Mouse (Mus musculus): ENCODE data around the gene Lyrm7. TPM values are rescaled to one million over a fixed set of nuclear protein-coding genes. Genes with fewer than 3 reads are reported as not detected.

The Lyrm7 gene
- 9.7 and 11.2 TPM in 2 replicates for polyA plus RNA-seq (2014; fragmentation: Nextera tagmentation; extraction: Ambion mirVana)

DNA sequence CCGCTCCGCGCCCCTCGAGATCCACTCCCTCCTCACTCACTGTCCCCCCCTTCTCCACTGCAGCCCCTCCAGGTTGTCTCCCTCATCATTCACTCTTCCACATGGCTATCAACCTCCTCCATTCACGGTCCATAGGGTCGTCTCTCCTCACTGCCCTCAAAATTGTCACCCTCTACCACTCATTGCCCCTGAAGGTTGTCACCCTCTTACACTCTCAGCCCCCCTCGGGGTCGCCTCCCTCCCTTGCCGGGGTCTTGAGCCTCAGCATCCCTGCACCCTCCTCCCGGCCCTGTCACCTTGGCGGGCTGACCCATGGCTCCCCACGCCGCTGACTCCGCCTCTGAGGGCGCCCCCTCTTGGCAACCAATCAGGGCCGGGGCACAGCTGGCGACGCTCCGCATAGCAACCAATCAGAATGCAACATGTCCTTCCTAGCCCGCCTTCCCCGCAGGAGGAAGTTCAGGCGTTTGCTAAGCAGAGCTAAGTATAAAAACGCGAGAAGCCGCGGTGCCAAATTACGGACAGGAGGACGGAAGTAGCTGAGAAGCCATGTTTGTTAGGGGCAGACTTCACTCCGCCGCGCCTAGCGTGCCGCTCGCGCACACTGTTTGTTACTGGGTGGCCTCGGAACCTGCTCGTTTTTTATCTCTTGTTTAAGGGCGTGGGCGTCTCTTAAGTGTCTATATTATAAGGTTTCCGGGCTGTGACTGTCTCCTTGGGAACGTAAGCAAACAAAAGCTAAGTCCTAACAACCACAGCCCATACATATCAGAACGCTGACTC, at the start of gene Lyrm7:
Lyrm7 (minus strand) TSS at position 661 of the 783 bp plus-strand sequence.
- Histone ChIP-seq H3K4me3 (ENCODE audit: low read depth, low read length) (peak within 1 kb of the TSS; percentile 53), H3K9ac (ENCODE audit: low read depth, low read length) (peak within 1 kb of the TSS; percentile 61), H3K4me2 (replicated peaks; ENCODE audit: low read depth, low read length) (peak within 1 kb of the TSS; percentile 72), H3K36me3 (ENCODE audit: control insufficient read depth, insufficient read depth, low read length) (no peaks in the 10 kb centered on the region), H3K4me1 (replicated peaks; ENCODE audit: control insufficient read depth, insufficient read depth, low read length) (no peaks in the 10 kb centered on the region), H3K27ac (ENCODE audit: low read depth, low read length) (peak within 1 kb of the TSS; percentile 82), H3K27me3 (ENCODE audit: control insufficient read depth, insufficient read depth, low read length) (no peaks in the 10 kb centered on the region), H3K9me3 (ENCODE audit: control insufficient read depth, low read length) (no peaks in the 10 kb centered on the region)
- DNase-seq (ENCODE audit: low spot score) = peak; percentile 96
- ATAC-seq (ENCODE audit: low FRiP score) = peak; percentile 96
- WGBS = under 1% methylated on average over 42 of the region's 42 CpGs

DNA sequence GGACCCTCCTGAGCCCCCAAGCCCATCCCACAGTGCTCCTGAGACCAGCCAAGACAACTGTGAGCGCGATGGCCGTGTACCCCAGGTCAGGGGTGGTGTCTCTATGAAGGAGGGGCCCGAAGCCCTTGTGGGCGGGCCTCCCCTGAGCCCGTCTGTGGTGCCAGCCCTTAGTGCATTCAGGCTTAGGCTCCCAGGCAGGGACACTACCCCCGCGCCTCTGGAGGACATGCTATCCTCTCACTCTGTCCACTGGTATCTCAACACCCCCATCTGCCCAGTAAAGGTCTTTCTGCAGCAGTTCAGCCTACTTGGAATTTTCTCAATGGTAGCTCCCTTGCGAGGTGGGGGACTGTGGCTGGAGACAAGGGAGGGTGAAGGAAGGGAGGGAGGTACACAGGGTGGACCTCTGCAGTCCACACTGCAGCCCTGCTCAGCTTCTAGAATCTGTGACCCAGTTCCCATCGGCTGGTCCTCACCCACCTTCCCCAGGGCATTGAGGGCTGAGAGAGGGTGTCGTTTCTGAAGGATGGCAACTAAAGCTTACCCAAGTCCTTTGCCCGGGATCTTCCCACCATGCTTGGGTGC, 49.5 kb upstream of the Lyrm7 start:
- Histone ChIP-seq H3K9ac (ENCODE audit: low read depth, low read length) (no peak overlapping the region), H3K4me3 (ENCODE audit: low read depth, low read length) (no peak overlapping the region), H3K36me3 (ENCODE audit: control insufficient read depth, insufficient read depth, low read length) (no peaks in the 10 kb centered on the region), H3K4me2 (replicated peaks; ENCODE audit: low read depth, low read length) (no peak overlapping the region), H3K4me1 (replicated peaks; ENCODE audit: control insufficient read depth, insufficient read depth, low read length) (no peaks in the 10 kb centered on the region), H3K9me3 (ENCODE audit: control insufficient read depth, low read length) (no peaks in the 10 kb centered on the region), H3K27ac (ENCODE audit: low read depth, low read length) (no peak overlapping the region), H3K27me3 (ENCODE audit: control insufficient read depth, insufficient read depth, low read length) (no peaks in the 10 kb centered on the region)
- no peak for DNase-seq (ENCODE audit: low spot score)
- 88% methylated on average over 12 of the region's 12 CpGs for WGBS
- ATAC-seq (ENCODE audit: low FRiP score) = no peak

DNA sequence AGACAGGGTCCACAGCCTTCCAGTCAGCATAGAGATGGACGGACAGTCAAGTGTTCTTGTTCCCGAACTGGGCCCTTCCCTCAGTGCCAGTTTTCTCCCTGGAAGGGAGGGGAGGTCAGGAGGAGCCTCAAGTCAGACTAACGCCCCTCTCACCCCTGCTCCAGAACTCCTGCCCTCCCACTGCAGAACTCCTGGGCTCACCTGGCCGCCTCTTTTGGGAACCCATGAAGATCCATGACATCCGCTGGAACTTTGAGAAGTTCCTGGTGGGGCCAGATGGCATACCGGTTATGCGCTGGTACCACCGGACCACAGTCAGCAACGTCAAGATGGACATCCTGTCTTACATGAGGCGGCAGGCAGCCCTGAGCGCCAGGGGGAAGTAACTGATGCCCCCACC, 48.6 kb upstream of the Lyrm7 start:
- no peaks in the 10 kb centered on the region for H3K36me3 ChIP-seq (ENCODE audit: control insufficient read depth, insufficient read depth, low read length)

DNA sequence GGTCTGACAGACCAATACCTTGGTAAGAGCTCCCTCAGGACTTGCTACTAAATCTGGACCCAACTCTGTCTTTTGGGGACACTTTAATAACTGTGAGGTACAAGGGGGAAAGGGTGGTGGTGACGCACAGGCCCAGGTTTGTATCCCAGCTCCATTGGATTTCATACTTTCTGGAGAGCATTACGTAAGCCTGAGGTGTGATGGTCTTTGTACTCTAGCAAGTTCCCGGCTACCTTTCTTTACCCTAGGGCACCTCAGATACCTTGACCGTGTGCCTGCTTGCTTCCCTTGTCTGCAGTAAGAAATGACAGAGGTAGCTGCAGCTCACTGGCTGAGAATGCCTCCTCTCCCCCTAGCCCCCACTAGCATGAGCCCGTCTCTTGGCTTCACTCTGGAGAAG, 46.5 kb upstream of the Lyrm7 start:
- Histone ChIP-seq H3K9ac (ENCODE audit: low read depth, low read length) (no peak overlapping the region), H3K4me1 (replicated peaks; ENCODE audit: control insufficient read depth, insufficient read depth, low read length) (0 out of 2 replicates have a peak, but pooled peaks cover 2% of the 10 kb centered on the region), H3K27me3 (ENCODE audit: control insufficient read depth, insufficient read depth, low read length) (no peaks in the 10 kb centered on the region), H3K36me3 (ENCODE audit: control insufficient read depth, insufficient read depth, low read length) (no peaks in the 10 kb centered on the region), H3K27ac (ENCODE audit: low read depth, low read length) (no peak overlapping the region), H3K4me3 (ENCODE audit: low read depth, low read length) (no peak overlapping the region), H3K9me3 (ENCODE audit: control insufficient read depth, low read length) (no peaks in the 10 kb centered on the region), H3K4me2 (replicated peaks; ENCODE audit: low read depth, low read length) (no peak overlapping the region)
- DNase-seq (ENCODE audit: low spot score) = no peak
- WGBS = 87% methylated on average over 5 of the region's 5 CpGs
- no peak for ATAC-seq (ENCODE audit: low FRiP score)

More for the DNA sequence above, 48.6 kb upstream of the Lyrm7 start:
- no peak for ATAC-seq (ENCODE audit: low FRiP score)
- Histone ChIP-seq H3K9me3 (ENCODE audit: control insufficient read depth, low read length) (no peaks in the 10 kb centered on the region), H3K4me1 (replicated peaks; ENCODE audit: control insufficient read depth, insufficient read depth, low read length) (0 out of 2 replicates have a peak, but pooled peaks cover 2% of the 10 kb centered on the region), H3K27ac (ENCODE audit: low read depth, low read length) (no peak overlapping the region), H3K27me3 (ENCODE audit: control insufficient read depth, insufficient read depth, low read length) (no peaks in the 10 kb centered on the region), H3K4me2 (replicated peaks; ENCODE audit: low read depth, low read length) (no peak overlapping the region), H3K4me3 (ENCODE audit: low read depth, low read length) (no peak overlapping the region), H3K9ac (ENCODE audit: low read depth, low read length) (no peak overlapping the region)
- 88% methylated on average over 11 of the region's 11 CpGs for WGBS
- DNase-seq (ENCODE audit: low spot score) = no peak

DNA sequence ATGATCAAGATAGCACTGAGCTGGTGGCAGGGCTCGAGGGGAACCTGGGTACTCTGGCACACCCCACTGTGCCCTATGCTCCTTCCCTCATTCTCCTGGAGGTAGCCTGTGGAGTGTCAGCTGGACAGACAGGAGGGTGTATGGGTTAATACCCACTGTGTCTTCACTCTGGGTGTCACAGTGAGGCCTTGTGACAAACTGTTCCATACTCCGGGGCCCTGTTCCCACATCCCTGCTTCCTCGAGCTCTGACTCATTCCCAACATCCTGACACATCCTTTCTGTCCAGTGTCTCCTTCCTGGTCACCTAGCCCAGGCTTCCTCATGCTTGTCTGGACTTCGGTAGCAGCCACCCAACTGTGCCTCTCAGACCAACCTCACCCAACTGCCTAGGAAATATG, 45.8 kb upstream of the Lyrm7 start:
- ATAC-seq (ENCODE audit: low FRiP score) (no peak), DNase-seq (ENCODE audit: low spot score) (no peak)
- Histone ChIP-seq H3K9me3 (ENCODE audit: control insufficient read depth, low read length) (no peaks in the 10 kb centered on the region), H3K9ac (ENCODE audit: low read depth, low read length) (no peak overlapping the region), H3K4me2 (replicated peaks; ENCODE audit: low read depth, low read length) (no peak overlapping the region), H3K4me1 (replicated peaks; ENCODE audit: control insufficient read depth, insufficient read depth, low read length) (0 out of 2 replicates have a peak, but pooled peaks cover 2% of the 10 kb centered on the region), H3K27ac (ENCODE audit: low read depth, low read length) (no peak overlapping the region), H3K27me3 (ENCODE audit: control insufficient read depth, insufficient read depth, low read length) (no peaks in the 10 kb centered on the region), H3K4me3 (ENCODE audit: low read depth, low read length) (no peak overlapping the region), H3K36me3 (ENCODE audit: control insufficient read depth, insufficient read depth, low read length) (no peaks in the 10 kb centered on the region)
- 87% methylated on average over 4 of the region's 4 CpGs for WGBS

DNA sequence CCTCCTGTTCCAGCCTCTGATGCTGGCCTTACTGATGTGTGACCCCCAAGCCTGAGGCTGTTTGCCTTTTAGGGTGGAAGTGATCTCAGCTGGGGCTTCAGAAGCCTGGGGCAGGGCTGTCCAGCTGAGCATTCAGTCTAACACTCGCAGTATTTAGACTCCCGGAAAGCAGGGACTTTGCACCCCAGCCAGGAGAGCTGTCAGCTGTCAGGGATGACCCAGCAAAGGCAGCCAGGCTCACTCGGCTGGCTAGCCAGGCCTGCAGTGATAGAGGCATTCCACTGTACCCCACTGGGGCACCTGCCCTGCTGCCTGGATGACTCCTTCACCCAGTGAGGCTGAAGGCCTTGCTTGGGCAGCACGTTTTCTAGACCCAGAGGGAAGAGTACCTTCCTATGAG, 45.2 kb upstream of the Lyrm7 start:
- 75% methylated on average over 4 of the region's 4 CpGs for WGBS
- Histone ChIP-seq H3K27me3 (ENCODE audit: control insufficient read depth, insufficient read depth, low read length) (no peaks in the 10 kb centered on the region), H3K4me2 (replicated peaks; ENCODE audit: low read depth, low read length) (no peak overlapping the region), H3K9ac (ENCODE audit: low read depth, low read length) (no peak overlapping the region), H3K9me3 (ENCODE audit: control insufficient read depth, low read length) (no peaks in the 10 kb centered on the region), H3K4me3 (ENCODE audit: low read depth, low read length) (no peak overlapping the region), H3K27ac (ENCODE audit: low read depth, low read length) (peak overlapping the region; percentile 20; the same call in 1 of the 2 replicates), H3K4me1 (replicated peaks; ENCODE audit: control insufficient read depth, insufficient read depth, low read length) (0 out of 2 replicates have a peak, but pooled peaks cover 2% of the 10 kb centered on the region), H3K36me3 (ENCODE audit: control insufficient read depth, insufficient read depth, low read length) (no peaks in the 10 kb centered on the region)
- no peak for DNase-seq (ENCODE audit: low spot score)
- no peak for ATAC-seq (ENCODE audit: low FRiP score)

DNA sequence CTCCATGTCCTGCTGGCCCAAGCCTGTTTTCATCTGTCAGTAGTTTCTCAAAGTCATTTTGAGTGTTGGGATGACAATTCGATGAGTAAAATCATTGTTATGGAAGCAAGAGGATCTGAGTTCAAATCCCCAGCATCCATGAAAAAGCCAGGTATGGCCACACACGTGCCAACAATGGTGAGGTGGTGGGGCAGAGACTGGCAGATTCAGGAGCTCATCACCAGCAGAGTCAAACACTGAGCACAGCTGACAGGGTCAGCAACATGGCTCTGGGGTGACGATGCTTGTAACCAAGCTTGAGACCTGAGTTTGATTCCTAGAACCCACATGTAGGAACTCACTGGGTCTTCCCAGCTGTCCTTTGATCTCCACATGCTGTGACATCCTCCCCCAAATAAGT, 44.4 kb upstream of the Lyrm7 start:
- Histone ChIP-seq H3K36me3 (ENCODE audit: control insufficient read depth, insufficient read depth, low read length) (no peaks in the 10 kb centered on the region), H3K27me3 (ENCODE audit: control insufficient read depth, insufficient read depth, low read length) (no peaks in the 10 kb centered on the region), H3K4me3 (ENCODE audit: low read depth, low read length) (no peak overlapping the region), H3K4me1 (replicated peaks; ENCODE audit: control insufficient read depth, insufficient read depth, low read length) (0 out of 2 replicates have a peak, but pooled peaks cover 2% of the 10 kb centered on the region), H3K4me2 (replicated peaks; ENCODE audit: low read depth, low read length) (no peak overlapping the region), H3K9me3 (ENCODE audit: control insufficient read depth, low read length) (no peaks in the 10 kb centered on the region), H3K27ac (ENCODE audit: low read depth, low read length) (no peak overlapping the region), H3K9ac (ENCODE audit: low read depth, low read length) (no peak overlapping the region)
- ATAC-seq (ENCODE audit: low FRiP score) = no peak
- WGBS = 71% methylated on average over 3 of the region's 3 CpGs
- no peak for DNase-seq (ENCODE audit: low spot score)

DNA sequence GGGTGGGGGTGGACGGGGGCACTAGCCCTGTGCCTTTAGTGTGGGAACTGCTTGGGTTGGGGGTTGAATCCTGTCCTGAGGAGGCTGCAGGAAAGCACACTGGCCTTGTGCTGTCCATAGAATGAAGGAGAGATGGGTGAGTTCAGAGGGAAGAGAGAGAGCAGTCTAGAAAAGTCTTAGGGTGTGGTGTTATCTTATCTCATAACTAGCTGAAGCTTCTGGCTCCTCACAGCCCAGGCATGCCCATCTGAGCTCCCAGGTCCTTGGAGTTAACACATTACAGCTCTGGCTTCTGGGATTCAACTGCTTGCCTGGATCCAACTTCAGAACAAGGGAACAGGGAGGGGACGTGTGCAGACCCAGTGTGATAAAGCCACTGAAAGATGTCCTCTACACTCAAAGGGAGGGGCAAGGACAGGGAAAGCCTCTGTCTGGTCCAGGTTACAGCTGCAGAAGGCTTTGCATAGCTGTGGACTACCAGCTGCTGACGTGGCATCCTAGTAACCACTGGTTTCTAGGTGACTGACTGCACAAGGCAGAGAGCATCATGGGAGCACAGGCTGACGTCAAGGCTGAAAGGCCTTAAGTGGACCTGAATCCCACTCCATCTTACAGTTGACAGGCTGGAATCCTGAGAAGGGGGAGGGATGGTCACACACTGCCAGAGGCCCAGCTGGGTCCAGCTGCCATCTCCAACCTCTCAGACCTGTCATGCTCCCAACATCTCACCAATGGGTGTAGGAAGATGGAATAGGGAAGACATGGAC, 43.4 kb upstream of the Lyrm7 start:
- no peaks in the 10 kb centered on the region for H3K36me3 ChIP-seq (ENCODE audit: control insufficient read depth, insufficient read depth, low read length)
- H3K27me3 ChIP-seq (ENCODE audit: control insufficient read depth, insufficient read depth, low read length) = no peaks in the 10 kb centered on the region
- H3K9ac ChIP-seq (ENCODE audit: low read depth, low read length) = no peak overlapping the region
- H3K27ac ChIP-seq (ENCODE audit: low read depth, low read length) = no peak overlapping the region
- DNase-seq (ENCODE audit: low spot score) = peak; percentile 50
- H3K9me3 ChIP-seq (ENCODE audit: control insufficient read depth, low read length) = no peaks in the 10 kb centered on the region
- H3K4me2 ChIP-seq (replicated peaks; ENCODE audit: low read depth, low read length) = no peak overlapping the region; the same call in 1 of the 2 replicates
- 43% methylated on average over 4 of the region's 4 CpGs for WGBS
- ATAC-seq (ENCODE audit: low FRiP score) = peak; percentile 48
- H3K4me3 ChIP-seq (ENCODE audit: low read depth, low read length) = no peak overlapping the region
- 0 out of 2 replicates have a peak, but pooled peaks cover 2% of the 10 kb centered on the region for H3K4me1 ChIP-seq (replicated peaks; ENCODE audit: control insufficient read depth, insufficient read depth, low read length)

Data from hindbrain, embryonic 11.5 days (tissue).